Mouse (Mus musculus): ENCODE measurements around the gene Tatdn2. TPM values are rescaled to one million over a fixed set of nuclear protein-coding genes. Genes with fewer than 3 reads are reported as not detected.

Tatdn2 gene
- total RNA-seq, 4 experiments from 2014 or later, result 41.0 to 65.6 (median 53.0) TPM

- DNase-seq (ENCODE audit: low spot score in 2 of 2), result no peak
These were observed 17.4 kb downstream of the Tatdn2 start for GRCm38 (mm10) chr6:113714276-113714675.

DNA sequence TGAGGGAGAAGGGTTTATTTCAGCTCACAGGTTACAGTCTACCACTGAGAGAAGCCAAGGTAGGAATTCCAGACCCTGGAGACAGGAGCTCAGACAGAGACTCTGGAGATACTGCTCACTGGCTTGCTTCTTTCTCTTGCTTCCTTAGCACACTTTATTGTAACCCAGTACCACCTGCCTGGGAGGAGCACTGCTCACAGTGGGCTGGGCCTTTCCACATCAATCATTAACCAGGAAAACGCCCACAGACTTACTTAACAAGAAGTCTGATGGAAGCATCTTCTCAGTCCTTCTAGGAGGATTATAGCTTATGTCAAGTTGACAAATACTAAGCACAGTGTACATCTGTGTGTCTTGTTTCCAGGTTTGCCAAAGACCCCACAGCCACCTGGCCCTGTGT is 17.9 kb downstream of the Tatdn2 start:
- no peak for DNase-seq (ENCODE audit: low spot score in 2 of 2)

- DNase-seq (ENCODE audit: low spot score in 2 of 2), result no peak
These were observed 20.7 kb downstream of the Tatdn2 start for GRCm38 (mm10) chr6:113717541-113717940.

- DNase-seq (ENCODE audit: low spot score in 2 of 2), result no peak
These were observed 23.0 kb downstream of the Tatdn2 start, which contains the start of gene Ghrl for GRCm38 (mm10) chr6:113719878-113720277. Gene Ghrl, minus strand, starts transcription at chr6:113719880.

GRCm38 (mm10) chr6:113721061-113721460 is 24.2 kb downstream of the Tatdn2 start:
- DNase-seq (ENCODE audit: low spot score in 2 of 2), result no peak

DNA sequence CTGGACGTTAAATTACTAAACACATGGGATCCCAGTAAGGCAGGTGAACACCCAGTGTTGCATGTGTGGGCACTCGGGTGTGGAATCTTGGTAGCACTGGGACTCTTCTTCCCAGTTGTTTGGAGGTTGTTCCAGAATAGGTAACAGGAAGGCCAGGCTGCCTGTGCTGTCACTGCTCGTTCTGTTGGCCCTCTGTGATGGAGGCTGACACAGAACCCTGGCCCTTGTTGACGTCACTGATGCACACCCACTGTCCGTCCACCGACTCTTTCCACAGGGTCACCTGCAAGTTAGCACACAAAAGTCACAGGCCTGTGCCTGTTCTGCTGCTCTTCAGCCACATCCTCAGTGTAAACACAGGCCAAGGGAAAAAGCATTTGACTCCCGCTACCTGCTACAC is 31.3 kb downstream of the Tatdn2 start:
- no peak for DNase-seq (ENCODE audit: low spot score in 2 of 2)

GRCm38 (mm10) chr6:113731296-113731695 is 34.4 kb downstream of the Tatdn2 start:
- no peak for DNase-seq (ENCODE audit: low spot score in 2 of 2)

- DNase-seq (ENCODE audit: low spot score in 2 of 2), result no peak
These were observed 40.6 kb downstream of the Tatdn2 start for GRCm38 (mm10) chr6:113737318-113738046.

- DNase-seq (ENCODE audit: low spot score in 2 of 2), result peak; percentile 53 to 74
These were observed 43.7 kb downstream of the Tatdn2 start, which contains the start of gene Sec13 for GRCm38 (mm10) chr6:113740236-113741217. Gene Sec13, minus strand, starts transcription at chr6:113740743.

- DNase-seq (ENCODE audit: low spot score in 2 of 2), result no peak
These were observed 44.6 kb downstream of the Tatdn2 start for GRCm38 (mm10) chr6:113741425-113741824.

GRCm38 (mm10) chr6:113742321-113742720 is 45.5 kb downstream of the Tatdn2 start:
- no peak for DNase-seq (ENCODE audit: low spot score in 2 of 2)

GRCm38 (mm10) chr6:113743111-113743510 is 46.3 kb downstream of the Tatdn2 start:
- DNase-seq (ENCODE audit: low spot score in 2 of 2), result no peak

- no peak for DNase-seq (ENCODE audit: low spot score in 2 of 2)
These were observed 48.3 kb downstream of the Tatdn2 start for GRCm38 (mm10) chr6:113745117-113745516.

DNA sequence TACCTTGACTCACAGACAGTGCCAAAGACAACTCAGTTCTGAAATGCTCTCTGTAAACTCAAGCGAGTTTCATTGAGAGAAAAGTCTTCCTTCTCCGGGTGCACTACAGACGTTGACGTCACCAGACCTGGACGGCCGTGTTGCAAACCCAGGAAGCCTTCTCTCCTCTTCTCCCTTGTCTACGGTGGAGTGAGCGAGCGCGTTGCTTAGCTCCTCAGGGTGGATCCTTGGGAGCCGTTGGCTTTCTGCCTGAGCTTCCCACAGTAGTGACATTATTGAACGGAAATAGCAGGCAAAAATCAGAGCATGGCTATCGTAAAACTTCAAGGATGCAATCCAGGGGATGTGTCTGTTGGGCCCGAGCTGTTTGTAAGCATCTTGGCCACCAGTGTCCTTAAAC is 50.4 kb downstream of the Tatdn2 start:
- DNase-seq (ENCODE audit: low spot score in 2 of 2), result no peak

GRCm38 (mm10) chr6:113748351-113748750 is 51.5 kb downstream of the Tatdn2 start:
- DNase-seq (ENCODE audit: low spot score in 2 of 2), result no peak

GRCm38 (mm10) chr6:113749119-113749685 is 52.4 kb downstream of the Tatdn2 start:
- DNase-seq (ENCODE audit: low spot score in 2 of 2), result no peak

Small RNAs within 50 kb of the gene (microRNA-seq; reads per million reads assigned to microRNA genes)
- gene Mir7042, result not detected

Other genes starting within 250 kb of the Tatdn2 start
- gene Il17re, start 238.6 kb upstream of the Tatdn2 start, total RNA-seq (2022), result under 1 TPM; 0.12 to 0.44 (median 0.28) TPM
- gene Il17rc, start 225.6 kb upstream of the Tatdn2 start, total RNA-seq (2022), result 1 to 10 TPM; 3.9 to 7.5 (median 4.7) TPM
- gene Creld1, start 213.8 kb upstream of the Tatdn2 start, total RNA-seq (2022), result 10 to 100 TPM; 46.7 to 56.2 (median 49.2) TPM
- not detected for gene Prrt3, start 195.1 kb upstream of the Tatdn2 start, total RNA-seq (2022)
- gene Emc3, start 165.4 kb upstream of the Tatdn2 start, total RNA-seq (2022), result 10 to 100 TPM; 51.5 to 58.0 (median 55.0) TPM
- under 1 TPM in 3 of 4 experiments, not detected in 1; 0.07 to 0.24 (median 0.24) TPM for gene Fancd2, start 165.4 kb upstream of the Tatdn2 start, total RNA-seq (2022)
- gene Fancd2os, start 96.3 kb upstream of the Tatdn2 start, total RNA-seq (2022), result not detected
- 10 to 100 TPM; 37.5 to 44.8 (median 44.1) TPM for gene Brk1, start 92.3 kb upstream of the Tatdn2 start, total RNA-seq (2022)
- gene Vhl, start 73.1 kb upstream of the Tatdn2 start, total RNA-seq (2022), result 1 to 10 TPM; 5.3 to 7.3 (median 6.2) TPM
- 1 to 10 TPM; 3.3 to 7.4 (median 4.7) TPM for gene Irak2, start 58.6 kb upstream of the Tatdn2 start, total RNA-seq (2022)
- not detected for gene Ghrl, start 22.8 kb downstream of the Tatdn2 start, total RNA-seq (2022)
- gene Sec13, start 43.7 kb downstream of the Tatdn2 start, total RNA-seq (2022), result 10 to 100 TPM; 71.3 to 73.9 (median 71.7) TPM